Mouse (Mus musculus): ENCODE data around the gene Oxct2b. TPM values are rescaled to one million over a fixed set of nuclear protein-coding genes. Genes with fewer than 3 reads are reported as not detected.
A peak's percentile ranks its signal among the peaks of the same experiment; 100 is the strongest.
"Not testable (repeated sequence)": the region's sequence is repeated elsewhere in the genome, so short reads cannot be mapped to it uniquely, and the experiment has no call there.

Oxct2b gene
- not detected for total RNA-seq (2021)

GRCm38 (mm10) chr4:123116011-123116410 lies at the start of gene Oxct2b:
Gene Oxct2b, plus strand, starts transcription at chr4:123116266.
- intact Hi-C loops (cut with DNase I) = no loop called here
- DNase-seq = no peak

- intact Hi-C loops (cut with DNase I) = no loop called here
These were observed 47.4 kb upstream of the Oxct2b start for GRCm38 (mm10) chr4:123068646-123069045.

GRCm38 (mm10) chr4:123071266-123071966 lies 44.6 kb upstream of the Oxct2b start:
- intact Hi-C loops (cut with DNase I) = no loop called here
- peak in 1 of 2 experiments; percentile 23 for DNase-seq

More at GRCm38 (mm10) chr4:123068646-123069045, 47.4 kb upstream of the Oxct2b start:
- no peak for DNase-seq

GRCm38 (mm10) chr4:123076928-123077327 lies 39.1 kb upstream of the Oxct2b start:
- DNase-seq = no peak
- intact Hi-C loops (cut with DNase I) = no loop called here

GRCm38 (mm10) chr4:123078231-123078630 lies 37.8 kb upstream of the Oxct2b start:
- intact Hi-C loops (cut with DNase I) = no loop called here

GRCm38 (mm10) chr4:123080791-123081190 lies 35.3 kb upstream of the Oxct2b start:
- intact Hi-C loops (cut with DNase I) = loop anchor here (5.0 kb wide), 3 partner anchors 168 to 273 kb away; no protein-coding TSS in a partner anchor
- DNase-seq = no peak

More at GRCm38 (mm10) chr4:123078231-123078630, 37.8 kb upstream of the Oxct2b start:
- DNase-seq = no peak

- peak; percentile 57 to 67 for DNase-seq
- intact Hi-C loops (cut with DNase I) = loop anchor here (1.0 to 5.0 kb wide), 5 partner anchors 87 to 275 kb away; partner anchors contain the start of gene Mycl
These were observed 33.5 kb upstream of the Oxct2b start for GRCm38 (mm10) chr4:123082283-123083163.

- intact Hi-C loops (cut with DNase I) = loop anchor here (1.0 to 5.0 kb wide), 5 partner anchors 88 to 276 kb away; partner anchors contain the start of gene Mycl
- DNase-seq = no peak
These were observed 32.7 kb upstream of the Oxct2b start for GRCm38 (mm10) chr4:123083323-123083902.

- no peak for DNase-seq
- intact Hi-C loops (cut with DNase I) = no loop called here
These were observed 30.8 kb upstream of the Oxct2b start for GRCm38 (mm10) chr4:123085290-123085689.

GRCm38 (mm10) chr4:123086381-123086780 lies 29.7 kb upstream of the Oxct2b start:
- DNase-seq = no peak
- intact Hi-C loops (cut with DNase I) = no loop called here

GRCm38 (mm10) chr4:123092621-123093020 lies 23.4 kb upstream of the Oxct2b start:
- intact Hi-C loops (cut with DNase I) = no loop called here
- no peak for DNase-seq

- intact Hi-C loops (cut with DNase I) = no loop called here
- DNase-seq = no peak
These were observed 22.8 kb upstream of the Oxct2b start for GRCm38 (mm10) chr4:123093064-123093776.

- intact Hi-C loops (cut with DNase I) = no loop called here
- DNase-seq = no peak
These were observed 22.2 kb upstream of the Oxct2b start for GRCm38 (mm10) chr4:123093869-123094268.

- no peak for DNase-seq
- intact Hi-C loops (cut with DNase I) = no loop called here
These were observed 11.2 kb upstream of the Oxct2b start, which contains the start of gene Bmp8b for GRCm38 (mm10) chr4:123104651-123105450. Gene Bmp8b, plus strand, starts transcription at chr4:123105165.

GRCm38 (mm10) chr4:123105451-123105790 lies 10.6 kb upstream of the Oxct2b start:
- intact Hi-C loops (cut with DNase I) = no loop called here
- no peak for DNase-seq

GRCm38 (mm10) chr4:123105929-123106328 lies 10.1 kb upstream of the Oxct2b start:
- intact Hi-C loops (cut with DNase I); DNase-seq: not testable (repeated sequence)

- intact Hi-C loops (cut with DNase I) = no loop called here
- no peak for DNase-seq
These were observed 9.2 kb upstream of the Oxct2b start for GRCm38 (mm10) chr4:123106864-123107263.

GRCm38 (mm10) chr4:123108056-123108455 lies 8.0 kb upstream of the Oxct2b start:
- intact Hi-C loops (cut with DNase I) = no loop called here

GRCm38 (mm10) chr4:123110751-123111150 lies 5.3 kb upstream of the Oxct2b start:
- intact Hi-C loops (cut with DNase I) = no loop called here

More at GRCm38 (mm10) chr4:123108056-123108455, 8.0 kb upstream of the Oxct2b start:
- DNase-seq = no peak

More at GRCm38 (mm10) chr4:123110751-123111150, 5.3 kb upstream of the Oxct2b start:
- DNase-seq = no peak
